Mouse (Mus musculus) stomach, postnatal 0 days (tissue): ENCODE results near the gene Tulp2. TPM values are rescaled to one million over a fixed set of nuclear protein-coding genes. Genes with fewer than 3 reads are reported as not detected.

ENCODE experiments used
- ATAC-seq: fragments of 200-750 bp; cut with Nextera tagmentation; 2 replicates; pipeline ENCODE4 v1.8.0; 2017; ENCODE audit not compliant: low FRiP score, low TSS enrichment
- DNase-seq: peaks from one replicate; pipeline ENCODE4 v3.0.0-alpha.2; 2016; ENCODE audit warnings: low spot score
- H3K27ac ChIP-seq: fragments of 300-500 bp; sonication (generic); replicated peaks from 2 replicates; pipeline ENCODE4 v1.5.1; 2014; ENCODE audit warnings: mild to moderate bottlenecking, control low read depth
- H3K27me3 ChIP-seq: fragments of 300-500 bp; sonication (generic); 2 replicates; pipeline ENCODE4 v1.6.1; 2014; ENCODE audit warnings: low read length; ENCODE audit not compliant: control insufficient read depth, insufficient read depth
- H3K36me3 ChIP-seq: fragments of 300-500 bp; sonication (generic); 2 replicates; pipeline ENCODE4 v1.6.1; 2014; ENCODE audit warnings: low read length, mixed read lengths; ENCODE audit not compliant: control insufficient read depth, insufficient read depth
- H3K4me1 ChIP-seq: fragments of 300-500 bp; sonication (generic); replicated peaks from 2 replicates; pipeline ENCODE4 v1.6.1; 2014; ENCODE audit warnings: antibody characterized with exemption; ENCODE audit not compliant: control insufficient read depth, insufficient read depth
- H3K4me2 ChIP-seq: fragments of 300-500 bp; sonication (generic); replicated peaks from 2 replicates; pipeline ENCODE4 v1.6.1; 2014; ENCODE audit warnings: low read depth, mild to moderate bottlenecking, control low read depth, moderate library complexity
- H3K4me3 ChIP-seq: fragments of 300-500 bp; sonication (generic); 2 replicates; pipeline ENCODE4 v1.5.1; 2014; ENCODE audit warnings: low read depth, low read length, control low read depth
- H3K9ac ChIP-seq: fragments of 300-500 bp; sonication (generic); 2 replicates; pipeline ENCODE4 v1.6.1; 2014; ENCODE audit warnings: mild to moderate bottlenecking, low read length, control low read depth, mixed read lengths
- H3K9me3 ChIP-seq: fragments of 300-500 bp; sonication (generic); 2 replicates; pipeline ENCODE4 v1.6.1; 2016; ENCODE audit warnings: low read length; ENCODE audit not compliant: control insufficient read depth
- CTCF ChIP-seq: IDR thresholded peaks from 2 replicates; pipeline ENCODE4 v1.5.1; 2016; ENCODE audit warnings: antibody characterized with exemption, low read depth, mild to moderate bottlenecking, moderate library complexity
- EP300 ChIP-seq: optimal IDR thresholded peaks from 2 replicates; pipeline ENCODE3; 2016; ENCODE audit warnings: antibody characterized with exemption
- WGBS: fragments of 180-500 bp; shearing (Covaris S2); extraction: QIAGEN DNeasy Blood & Tissue Kit; methylation state at CpG from one replicate; pipeline ENCODE4 v1.1.7; 2014; 5-methylcytosine and 5-hydroxymethylcytosine counted together
- microRNA-seq: library from miRNA; unstranded; fragments of <30 nt; microRNA quantifications from one replicate; pipeline ENCODE4, GENCODE M21; 2016
- polyA plus RNA-seq: library from polyadenylated mRNA; unstranded; fragments of >200 nt; fragmentation: Nextera tagmentation; extraction: Ambion mirVana; gene quantifications from 2 replicates; pipeline ENCODE4 v1.2.1, GENCODE M21; 2015

Gene Tulp2
- polyA plus RNA-seq, 1 experiment from 2014 or later = 0.32 TPM

GRCm38 (mm10) chr7:45568601-45569473 is 87.2 kb downstream of the Tulp2 start:
- H3K27me3 ChIP-seq = no peaks in the 10 kb centered on the region
- H3K9ac ChIP-seq = no peak overlapping the region; the same call in 1 of the 2 replicates
- H3K27ac ChIP-seq = peak overlapping the region; percentile 91
- H3K4me1 ChIP-seq = peaks cover 5% of the 10 kb centered on the region
- peak overlapping the region; percentile 64 for H3K4me2 ChIP-seq
- 69% methylated on average over 10 of the region's 10 CpGs for WGBS
- peak; percentile 40 for DNase-seq
- no peaks in the 10 kb centered on the region for H3K36me3 ChIP-seq
- no peaks in the 10 kb centered on the region for H3K9me3 ChIP-seq
- peak; percentile 5 for ATAC-seq
- TF ChIP-seq EP300 (no peak), CTCF (no peak)
- H3K4me3 ChIP-seq = peak overlapping the region; percentile 31; the same call in 1 of the 2 replicates

GRCm38 (mm10) chr7:45570103-45570741 is 88.5 kb downstream of the Tulp2 start, which contains the start of gene Bcat2:
Gene Bcat2 (plus strand): TSS chr7:45570153.
- Histone ChIP-seq H3K9ac (peak within 1 kb of the TSS; percentile 85), H3K4me3 (peak within 1 kb of the TSS; percentile 75), H3K9me3 (no peaks in the 10 kb centered on the region), H3K36me3 (no peaks in the 10 kb centered on the region), H3K4me1 (peaks cover 8% of the 10 kb centered on the region), H3K27me3 (no peaks in the 10 kb centered on the region), H3K4me2 (peak within 1 kb of the TSS; percentile 79), H3K27ac (peak within 1 kb of the TSS; percentile 91)
- TF ChIP-seq CTCF (no peak; the same call in 1 of the 2 replicates), EP300 (no peak)
- DNase-seq (peak; percentile 91), ATAC-seq (peak; percentile 62)
- 0% methylated on average over 36 of the region's 42 CpGs for WGBS

GRCm38 (mm10) chr7:45571966-45572365 is 90.3 kb downstream of the Tulp2 start:
- Histone ChIP-seq H3K4me2 (no peak overlapping the region), H3K4me3 (no peak overlapping the region), H3K36me3 (peaks cover 8% of the 10 kb centered on the region), H3K9me3 (no peaks in the 10 kb centered on the region), H3K9ac (no peak overlapping the region), H3K4me1 (peaks cover 8% of the 10 kb centered on the region), H3K27me3 (no peaks in the 10 kb centered on the region), H3K27ac (no peak overlapping the region)
- ATAC-seq (no peak), DNase-seq (no peak)
- WGBS = 45% methylated on average over 1 of the region's 1 CpGs
- TF ChIP-seq EP300 (no peak), CTCF (no peak)

Small RNA genes within 50 kb of the gene (microRNA-seq; reads per million reads assigned to microRNA genes)
- not detected for gene Gm22133

Other genes starting within 250 kb of the Tulp2 start
- 1.5 and 1.8 TPM in 2 replicates for gene Cd37, start 242.8 kb upstream of the Tulp2 start, polyA plus RNA-seq
- 0.07 and 0.18 TPM in 2 replicates for gene Slc6a16, start 240.8 kb upstream of the Tulp2 start, polyA plus RNA-seq
- gene Slc6a21, start 204.4 kb upstream of the Tulp2 start, polyA plus RNA-seq = not detected in 2 replicates
- 22.7 and 23.7 TPM in 2 replicates for gene Trpm4, start 148.1 kb upstream of the Tulp2 start, polyA plus RNA-seq
- gene Hrc, start 146.6 kb upstream of the Tulp2 start, polyA plus RNA-seq = 0.80 and 0.85 TPM in 2 replicates
- 6.0 and 7.1 TPM in 2 replicates for gene Ppfia3, start 114.9 kb upstream of the Tulp2 start, polyA plus RNA-seq
- gene Lin7b, start 111.3 kb upstream of the Tulp2 start, polyA plus RNA-seq = 5.9 and 6.1 TPM in 2 replicates
- 73.7 and 78.8 TPM in 2 replicates for gene Snrnp70, start 86.1 kb upstream of the Tulp2 start, polyA plus RNA-seq
- 0.15 and 0.17 TPM in 2 replicates for gene Kcna7, start 76.2 kb upstream of the Tulp2 start, polyA plus RNA-seq
- 1.5 and 1.8 TPM in 2 replicates for gene Ntf5, start 68.2 kb upstream of the Tulp2 start, polyA plus RNA-seq
- not detected in 2 replicates for gene Lhb, start 61.1 kb upstream of the Tulp2 start, polyA plus RNA-seq
- gene Gys1, start 47.0 kb upstream of the Tulp2 start, polyA plus RNA-seq = 10.1 and 10.6 TPM in 2 replicates
- 46.2 and 46.7 TPM in 2 replicates for gene Ruvbl2, start 43.8 kb upstream of the Tulp2 start, polyA plus RNA-seq
- 3,647 and 3,760 TPM in 2 replicates for gene Ftl1, start 22.0 kb upstream of the Tulp2 start, polyA plus RNA-seq
- 119 and 120 TPM in 2 replicates for gene Bax, start 15.0 kb upstream of the Tulp2 start, polyA plus RNA-seq
- not detected in 2 replicates for gene Gm45808, start 4.9 kb downstream of the Tulp2 start, polyA plus RNA-seq
- gene Dhdh, start 6.9 kb downstream of the Tulp2 start, polyA plus RNA-seq = 1.1 and 1.3 TPM in 2 replicates
- gene Nucb1, start 28.5 kb downstream of the Tulp2 start, polyA plus RNA-seq = 196 and 199 TPM in 2 replicates
- gene Ppp1r15a, start 44.4 kb downstream of the Tulp2 start, polyA plus RNA-seq = 21.6 and 26.6 TPM in 2 replicates
- gene Plekha4, start 44.5 kb downstream of the Tulp2 start, polyA plus RNA-seq = 7.9 and 8.0 TPM in 2 replicates
- 16.6 and 16.9 TPM in 2 replicates for gene Hsd17b14, start 73.0 kb downstream of the Tulp2 start, polyA plus RNA-seq
- gene Bcat2, start 88.3 kb downstream of the Tulp2 start, polyA plus RNA-seq = 101 and 108 TPM in 2 replicates
- gene Fgf21, start 133.6 kb downstream of the Tulp2 start, polyA plus RNA-seq = 0.69 and 0.90 TPM in 2 replicates
- gene Fut1, start 135.4 kb downstream of the Tulp2 start, polyA plus RNA-seq = 1.8 and 2.3 TPM in 2 replicates
- gene Izumo1, start 139.9 kb downstream of the Tulp2 start, polyA plus RNA-seq = 0.08 TPM in 2 replicates
- 5.4 and 6.3 TPM in 2 replicates for gene Rasip1, start 145.6 kb downstream of the Tulp2 start, polyA plus RNA-seq
- 4.6 and 5.5 TPM in 2 replicates for gene Mamstr, start 158.1 kb downstream of the Tulp2 start, polyA plus RNA-seq
- gene Fut2, start 184.5 kb downstream of the Tulp2 start, polyA plus RNA-seq = 35.1 and 36.1 TPM in 2 replicates
- gene Ntn5, start 202.1 kb downstream of the Tulp2 start, polyA plus RNA-seq = 0.41 and 0.45 TPM in 2 replicates
- 0.53 and 0.56 TPM in 2 replicates for gene Sec1, start 212.5 kb downstream of the Tulp2 start, polyA plus RNA-seq
- gene Car11, start 218.0 kb downstream of the Tulp2 start, polyA plus RNA-seq = 2.7 and 4.4 TPM in 2 replicates
- 8.8 and 12.6 TPM in 2 replicates for gene Dbp, start 223.2 kb downstream of the Tulp2 start, polyA plus RNA-seq
- 893 and 919 TPM in 2 replicates for gene Rpl18, start 233.6 kb downstream of the Tulp2 start, polyA plus RNA-seq
- gene Sphk2, start 236.1 kb downstream of the Tulp2 start, polyA plus RNA-seq = 23.6 and 24.5 TPM in 2 replicates
- 21.6 and 24.8 TPM in 2 replicates for gene Fam83e, start 239.3 kb downstream of the Tulp2 start, polyA plus RNA-seq
- gene Spaca4, start 243.9 kb downstream of the Tulp2 start, polyA plus RNA-seq = 0.39 and 0.56 TPM in 2 replicates